Mouse (Mus musculus): ENCODE measurements around the gene Tnr. TPM values are rescaled to one million over a fixed set of nuclear protein-coding genes. Genes with fewer than 3 reads are reported as not detected.
A peak's percentile ranks its signal among the peaks of the same experiment; 100 is the strongest.

Tnr gene
- polyA plus RNA-seq, 1 experiment from 2014 or later = 0.49 TPM

- H3K9ac ChIP-seq (ENCODE audit: low read depth, low read length) = no peak overlapping the region
- no peak overlapping the region for H3K4me3 ChIP-seq (ENCODE audit: low read depth, low read length)
- no peak overlapping the region for H3K4me2 ChIP-seq (replicated peaks; ENCODE audit: low read depth, low read length)
- H3K36me3 ChIP-seq (ENCODE audit: control insufficient read depth, insufficient read depth, low read length) = no peaks in the 10 kb centered on the region
- no peak overlapping the region for H3K27ac ChIP-seq (ENCODE audit: low read depth, low read length)
- H3K27me3 ChIP-seq (ENCODE audit: control insufficient read depth, insufficient read depth, low read length) = no peaks in the 10 kb centered on the region
- ATAC-seq (ENCODE audit: low FRiP score) (no peak), DNase-seq (ENCODE audit: low spot score) (no peak)
- 94% methylated on average over 3 of the region's 3 CpGs for WGBS
- H3K9me3 ChIP-seq (ENCODE audit: control insufficient read depth, low read length) = no peaks in the 10 kb centered on the region
- H3K4me1 ChIP-seq (replicated peaks; ENCODE audit: control insufficient read depth, insufficient read depth, low read length) = no peaks in the 10 kb centered on the region
Observed at GRCm38 (mm10) chr1:159664496-159664895, 140.9 kb downstream of the Tnr start.

GRCm38 (mm10) chr1:159664945-159665344 is 141.4 kb downstream of the Tnr start:
- Histone ChIP-seq H3K36me3 (ENCODE audit: control insufficient read depth, insufficient read depth, low read length) (no peaks in the 10 kb centered on the region), H3K9me3 (ENCODE audit: control insufficient read depth, low read length) (no peaks in the 10 kb centered on the region), H3K4me2 (replicated peaks; ENCODE audit: low read depth, low read length) (no peak overlapping the region), H3K4me1 (replicated peaks; ENCODE audit: control insufficient read depth, insufficient read depth, low read length) (no peaks in the 10 kb centered on the region), H3K4me3 (ENCODE audit: low read depth, low read length) (no peak overlapping the region), H3K9ac (ENCODE audit: low read depth, low read length) (no peak overlapping the region), H3K27me3 (ENCODE audit: control insufficient read depth, insufficient read depth, low read length) (no peaks in the 10 kb centered on the region), H3K27ac (ENCODE audit: low read depth, low read length) (no peak overlapping the region)
- no peak for ATAC-seq (ENCODE audit: low FRiP score)
- 89% methylated on average over 4 of the region's 4 CpGs for WGBS
- no peak for DNase-seq (ENCODE audit: low spot score)

- no peaks in the 10 kb centered on the region for H3K36me3 ChIP-seq (ENCODE audit: control insufficient read depth, insufficient read depth, low read length)
- 26% methylated on average over 16 of the region's 16 CpGs for WGBS
- no peak overlapping the region for H3K4me3 ChIP-seq (ENCODE audit: low read depth, low read length)
- peak overlapping the region; percentile 37; the same call in 1 of the 2 replicates for H3K9ac ChIP-seq (ENCODE audit: low read depth, low read length)
- ATAC-seq (ENCODE audit: low FRiP score) (peak; percentile 86), DNase-seq (ENCODE audit: low spot score) (peak; percentile 50)
- H3K27me3 ChIP-seq (ENCODE audit: control insufficient read depth, insufficient read depth, low read length) = no peaks in the 10 kb centered on the region
- 0 out of 2 replicates have a peak overlapping the region, but pooled peaks have one; percentile 12 for H3K27ac ChIP-seq (ENCODE audit: low read depth, low read length)
- no peaks in the 10 kb centered on the region for H3K9me3 ChIP-seq (ENCODE audit: control insufficient read depth, low read length)
- no peaks in the 10 kb centered on the region; the same call in 1 of the 2 replicates for H3K4me1 ChIP-seq (replicated peaks; ENCODE audit: control insufficient read depth, insufficient read depth, low read length)
- H3K4me2 ChIP-seq (replicated peaks; ENCODE audit: low read depth, low read length) = peak overlapping the region; percentile 21; the same call in 1 of the 2 replicates
Observed at GRCm38 (mm10) chr1:159670629-159671150, 147.1 kb downstream of the Tnr start.

- ATAC-seq (ENCODE audit: low FRiP score) (peak; percentile 39), DNase-seq (ENCODE audit: low spot score) (no peak)
- no peaks in the 10 kb centered on the region for H3K9me3 ChIP-seq (ENCODE audit: control insufficient read depth, low read length)
- no peak overlapping the region for H3K9ac ChIP-seq (ENCODE audit: low read depth, low read length)
- H3K4me3 ChIP-seq (ENCODE audit: low read depth, low read length) = no peak overlapping the region
- no peaks in the 10 kb centered on the region; the same call in 1 of the 2 replicates for H3K4me1 ChIP-seq (replicated peaks; ENCODE audit: control insufficient read depth, insufficient read depth, low read length)
- H3K36me3 ChIP-seq (ENCODE audit: control insufficient read depth, insufficient read depth, low read length) = no peaks in the 10 kb centered on the region
- H3K27me3 ChIP-seq (ENCODE audit: control insufficient read depth, insufficient read depth, low read length) = no peaks in the 10 kb centered on the region
- 78% methylated on average over 8 of the region's 8 CpGs for WGBS
- H3K4me2 ChIP-seq (replicated peaks; ENCODE audit: low read depth, low read length) = no peak overlapping the region
- no peak overlapping the region for H3K27ac ChIP-seq (ENCODE audit: low read depth, low read length)
Observed at GRCm38 (mm10) chr1:159671181-159671580, 147.6 kb downstream of the Tnr start.

GRCm38 (mm10) chr1:159674240-159674639 is 150.7 kb downstream of the Tnr start:
- Histone ChIP-seq H3K4me3 (ENCODE audit: low read depth, low read length) (no peak overlapping the region), H3K27ac (ENCODE audit: low read depth, low read length) (no peak overlapping the region), H3K27me3 (ENCODE audit: control insufficient read depth, insufficient read depth, low read length) (no peaks in the 10 kb centered on the region), H3K4me1 (replicated peaks; ENCODE audit: control insufficient read depth, insufficient read depth, low read length) (no peaks in the 10 kb centered on the region; the same call in 1 of the 2 replicates), H3K9me3 (ENCODE audit: control insufficient read depth, low read length) (no peaks in the 10 kb centered on the region), H3K36me3 (ENCODE audit: control insufficient read depth, insufficient read depth, low read length) (no peaks in the 10 kb centered on the region), H3K4me2 (replicated peaks; ENCODE audit: low read depth, low read length) (no peak overlapping the region), H3K9ac (ENCODE audit: low read depth, low read length) (no peak overlapping the region)
- WGBS = 67% methylated on average over 1 of the region's 1 CpGs
- no peak for ATAC-seq (ENCODE audit: low FRiP score)
- no peak for DNase-seq (ENCODE audit: low spot score)

GRCm38 (mm10) chr1:159675472-159675871 is 151.9 kb downstream of the Tnr start:
- DNase-seq (ENCODE audit: low spot score) = no peak
- no peaks in the 10 kb centered on the region for H3K9me3 ChIP-seq (ENCODE audit: control insufficient read depth, low read length)
- H3K9ac ChIP-seq (ENCODE audit: low read depth, low read length) = no peak overlapping the region
- no peak overlapping the region for H3K4me2 ChIP-seq (replicated peaks; ENCODE audit: low read depth, low read length)
- no peak overlapping the region for H3K27ac ChIP-seq (ENCODE audit: low read depth, low read length)
- no peaks in the 10 kb centered on the region; the same call in 1 of the 2 replicates for H3K4me1 ChIP-seq (replicated peaks; ENCODE audit: control insufficient read depth, insufficient read depth, low read length)
- no peaks in the 10 kb centered on the region for H3K27me3 ChIP-seq (ENCODE audit: control insufficient read depth, insufficient read depth, low read length)
- WGBS = 73% methylated on average over 4 of the region's 4 CpGs
- no peak for ATAC-seq (ENCODE audit: low FRiP score)
- H3K4me3 ChIP-seq (ENCODE audit: low read depth, low read length) = no peak overlapping the region
- no peaks in the 10 kb centered on the region for H3K36me3 ChIP-seq (ENCODE audit: control insufficient read depth, insufficient read depth, low read length)

GRCm38 (mm10) chr1:159678221-159678935 is 154.8 kb downstream of the Tnr start:
- DNase-seq (ENCODE audit: low spot score) = no peak
- H3K9me3 ChIP-seq (ENCODE audit: control insufficient read depth, low read length) = no peaks in the 10 kb centered on the region
- H3K27me3 ChIP-seq (ENCODE audit: control insufficient read depth, insufficient read depth, low read length) = no peaks in the 10 kb centered on the region
- 72% methylated on average over 10 of the region's 10 CpGs for WGBS
- ATAC-seq (ENCODE audit: low FRiP score) = no peak
- no peak overlapping the region for H3K4me2 ChIP-seq (replicated peaks; ENCODE audit: low read depth, low read length)
- H3K4me3 ChIP-seq (ENCODE audit: low read depth, low read length) = no peak overlapping the region
- H3K27ac ChIP-seq (ENCODE audit: low read depth, low read length) = no peak overlapping the region
- H3K4me1 ChIP-seq (replicated peaks; ENCODE audit: control insufficient read depth, insufficient read depth, low read length) = no peaks in the 10 kb centered on the region
- no peak overlapping the region for H3K9ac ChIP-seq (ENCODE audit: low read depth, low read length)
- H3K36me3 ChIP-seq (ENCODE audit: control insufficient read depth, insufficient read depth, low read length) = no peaks in the 10 kb centered on the region

- WGBS = 81% methylated on average over 2 of the region's 2 CpGs
- H3K4me2 ChIP-seq (replicated peaks; ENCODE audit: low read depth, low read length) = no peak overlapping the region
Observed at GRCm38 (mm10) chr1:159681252-159681651, 157.7 kb downstream of the Tnr start.

More at GRCm38 (mm10) chr1:159681252-159681651, 157.7 kb downstream of the Tnr start:
- H3K27me3 ChIP-seq (ENCODE audit: control insufficient read depth, insufficient read depth, low read length) = no peaks in the 10 kb centered on the region
- no peaks in the 10 kb centered on the region for H3K9me3 ChIP-seq (ENCODE audit: control insufficient read depth, low read length)
- H3K9ac ChIP-seq (ENCODE audit: low read depth, low read length) = no peak overlapping the region
- no peak for DNase-seq (ENCODE audit: low spot score)
- no peak overlapping the region for H3K4me3 ChIP-seq (ENCODE audit: low read depth, low read length)
- no peaks in the 10 kb centered on the region for H3K4me1 ChIP-seq (replicated peaks; ENCODE audit: control insufficient read depth, insufficient read depth, low read length)
- no peak for ATAC-seq (ENCODE audit: low FRiP score)
- no peaks in the 10 kb centered on the region for H3K36me3 ChIP-seq (ENCODE audit: control insufficient read depth, insufficient read depth, low read length)
- H3K27ac ChIP-seq (ENCODE audit: low read depth, low read length) = no peak overlapping the region
